Mouse (Mus musculus) erythroblast, embryonic 14.5 days (primary cell): ENCODE data around the gene Kcnh7. TPM values are rescaled to one million over a fixed set of nuclear protein-coding genes. Genes with fewer than 3 reads are reported as not detected.

Source experiments
- H3K27me3 ChIP-seq: 2 replicates; pipeline ENCODE4 v1.6.1; 2012; ENCODE audit warnings: inconsistent platforms; ENCODE audit not compliant: control insufficient read depth
- H3K36me3 ChIP-seq: 2 replicates; pipeline ENCODE4 v1.6.1; 2012; ENCODE audit warnings: mild to moderate bottlenecking, inconsistent platforms; ENCODE audit not compliant: control insufficient read depth
- H3K4me1 ChIP-seq: 2 replicates; pipeline ENCODE4 v1.6.1; 2012; ENCODE audit warnings: inconsistent platforms; ENCODE audit not compliant: control insufficient read depth
- H3K4me3 ChIP-seq: replicated peaks from 2 replicates; pipeline ENCODE3; 2012; ENCODE audit warnings: moderate library complexity, mild to moderate bottlenecking, inconsistent platforms
- H3K9me3 ChIP-seq: 2 replicates; pipeline ENCODE4 v1.6.1; 2012; ENCODE audit warnings: low read length, inconsistent platforms, mixed read lengths; ENCODE audit not compliant: control insufficient read depth
- GATA1 ChIP-seq: IDR thresholded peaks from 2 replicates; pipeline ENCODE4 v1.6.1; 2012; ENCODE audit warnings: low read length, inconsistent platforms, mixed read lengths
- TAL1 ChIP-seq: IDR thresholded peaks from 3 replicates; pipeline ENCODE4 v1.6.1; 2012; ENCODE audit warnings: low read length, inconsistent platforms, mixed read lengths
- polyA plus RNA-seq: library from polyadenylated mRNA; stranded (reverse); fragments of >175 nt; gene quantifications from 2 replicates; pipeline ENCODE4 v1.2.3, GENCODE M21; 2012

Kcnh7 gene
- polyA plus RNA-seq, 1 experiment, result not detected

DNA sequence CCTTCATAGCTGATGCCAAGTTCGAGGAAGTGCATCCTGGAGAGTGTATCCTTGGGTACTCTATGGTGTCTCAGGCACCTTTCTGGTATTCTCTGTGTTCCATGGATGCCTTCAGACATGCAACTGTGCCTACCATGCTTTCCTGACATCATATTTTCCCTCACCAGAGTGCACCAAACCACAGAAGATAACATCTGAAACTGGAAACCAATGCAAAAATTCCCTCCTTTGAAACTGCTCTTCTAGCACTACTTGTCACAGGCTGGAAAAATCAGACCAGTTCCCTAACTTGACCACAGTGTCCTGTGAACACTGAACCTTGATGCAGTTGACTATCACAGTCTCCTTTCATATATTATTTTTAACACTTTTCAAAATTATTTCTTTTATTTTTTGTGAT lies 474.5 kb downstream of the Kcnh7 start:
- TF ChIP-seq GATA1 (no peak), TAL1 (no peak)
- no peak overlapping the region for H3K4me3 ChIP-seq
- H3K9me3 ChIP-seq, result no peaks in the 10 kb centered on the region
- no peaks in the 10 kb centered on the region for H3K27me3 ChIP-seq
- H3K36me3 ChIP-seq, result no peaks in the 10 kb centered on the region
- no peaks in the 10 kb centered on the region for H3K4me1 ChIP-seq

GRCm38 (mm10) chr2:62706313-62706712 lies 477.8 kb downstream of the Kcnh7 start:
- H3K36me3 ChIP-seq, result no peaks in the 10 kb centered on the region
- H3K4me3 ChIP-seq, result no peak overlapping the region
- no peaks in the 10 kb centered on the region for H3K4me1 ChIP-seq
- TF ChIP-seq GATA1 (no peak), TAL1 (no peak)
- no peaks in the 10 kb centered on the region for H3K27me3 ChIP-seq
- H3K9me3 ChIP-seq, result no peaks in the 10 kb centered on the region

DNA sequence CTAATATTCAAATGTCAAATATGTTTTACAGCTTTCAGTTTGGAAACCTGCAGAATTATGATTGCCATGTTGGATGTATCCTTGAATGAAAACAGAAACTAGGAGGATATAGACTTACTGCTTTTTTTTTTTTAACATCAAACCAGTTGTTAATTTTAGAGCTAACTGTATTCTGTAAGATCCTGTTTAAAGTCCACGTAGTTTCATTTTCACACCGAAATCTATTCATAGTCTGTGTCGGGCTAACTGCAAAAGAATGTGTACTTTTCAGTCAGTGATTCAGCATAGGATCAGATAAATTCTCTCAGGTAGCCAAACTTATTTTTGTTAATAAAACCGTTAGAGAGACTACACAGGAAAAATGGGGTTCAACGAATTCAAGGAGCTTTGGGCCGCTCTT lies 498.2 kb downstream of the Kcnh7 start:
- TF ChIP-seq GATA1, result no peak
- TF ChIP-seq TAL1, result no peak
- Histone ChIP-seq H3K27me3 (no peaks in the 10 kb centered on the region), H3K4me3 (no peak overlapping the region), H3K36me3 (no peaks in the 10 kb centered on the region), H3K9me3 (no peaks in the 10 kb centered on the region), H3K4me1 (no peaks in the 10 kb centered on the region)

- no peaks in the 10 kb centered on the region for H3K9me3 ChIP-seq
- no peak overlapping the region for H3K4me3 ChIP-seq
- no peaks in the 10 kb centered on the region for H3K4me1 ChIP-seq
- H3K27me3 ChIP-seq, result no peaks in the 10 kb centered on the region
- TF ChIP-seq GATA1, result no peak
- no peak for TF ChIP-seq TAL1
- no peaks in the 10 kb centered on the region for H3K36me3 ChIP-seq
Measured at GRCm38 (mm10) chr2:62684989-62685595, 499.0 kb downstream of the Kcnh7 start.

DNA sequence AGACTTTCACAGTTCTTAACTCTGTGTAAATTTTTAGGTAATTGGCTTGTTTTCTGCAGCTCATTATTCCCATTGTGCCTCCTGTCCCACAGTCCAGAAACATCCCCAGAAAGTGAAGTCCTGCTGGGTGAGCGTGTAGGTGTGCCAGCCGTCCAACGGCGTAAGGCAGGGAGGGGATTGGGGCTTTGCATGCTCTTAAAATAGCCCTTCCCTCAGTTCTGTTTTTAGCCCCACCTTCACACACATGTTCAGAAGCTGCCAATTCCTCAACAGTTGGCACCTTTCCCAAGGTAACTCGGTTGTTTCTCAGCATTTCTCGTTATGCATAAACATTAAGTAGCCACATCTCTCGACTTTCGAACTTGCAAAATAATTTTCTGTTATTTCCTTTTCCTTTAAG lies 502.4 kb downstream of the Kcnh7 start:
- no peaks in the 10 kb centered on the region for H3K36me3 ChIP-seq
- no peaks in the 10 kb centered on the region for H3K4me1 ChIP-seq
- no peak for TF ChIP-seq GATA1
- H3K9me3 ChIP-seq, result no peaks in the 10 kb centered on the region
- H3K27me3 ChIP-seq, result no peaks in the 10 kb centered on the region
- H3K4me3 ChIP-seq, result no peak overlapping the region

- H3K27me3 ChIP-seq, result no peaks in the 10 kb centered on the region
- no peak for TF ChIP-seq TAL1
- no peak overlapping the region for H3K4me3 ChIP-seq
- H3K9me3 ChIP-seq, result no peaks in the 10 kb centered on the region
- peaks cover 2% of the 10 kb centered on the region for H3K4me1 ChIP-seq
- H3K36me3 ChIP-seq, result no peaks in the 10 kb centered on the region
Measured at GRCm38 (mm10) chr2:62672788-62673187, 511.3 kb downstream of the Kcnh7 start.

- Histone ChIP-seq H3K27me3 (no peaks in the 10 kb centered on the region), H3K9me3 (no peaks in the 10 kb centered on the region), H3K4me1 (peaks cover 2% of the 10 kb centered on the region), H3K4me3 (no peak overlapping the region), H3K36me3 (no peaks in the 10 kb centered on the region)
- TF ChIP-seq TAL1, result no peak
- no peak for TF ChIP-seq GATA1
Measured at GRCm38 (mm10) chr2:62670767-62671166, 513.3 kb downstream of the Kcnh7 start.

DNA sequence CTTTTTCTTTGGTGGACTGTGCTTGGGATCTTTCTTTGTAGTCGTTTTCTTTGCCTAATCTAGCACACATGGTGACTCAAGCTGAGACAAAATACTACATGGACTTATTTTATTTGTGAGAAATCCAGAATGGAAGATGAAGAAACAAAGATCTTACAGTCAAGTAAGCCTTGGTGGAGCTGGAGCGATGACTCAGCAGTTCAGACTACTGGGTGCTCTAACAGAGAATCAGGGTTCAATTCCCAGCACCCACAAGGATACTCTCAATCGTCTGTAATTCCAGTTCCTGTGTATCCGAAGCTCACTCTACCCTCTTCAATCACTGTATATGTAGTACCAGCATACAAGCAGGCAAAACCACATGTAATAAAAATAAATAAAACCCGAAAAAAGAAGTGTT lies 513.8 kb downstream of the Kcnh7 start:
- Histone ChIP-seq H3K27me3 (no peaks in the 10 kb centered on the region), H3K4me3 (no peak overlapping the region), H3K36me3 (no peaks in the 10 kb centered on the region), H3K4me1 (peaks cover 2% of the 10 kb centered on the region), H3K9me3 (no peaks in the 10 kb centered on the region)
- TF ChIP-seq TAL1 (no peak), GATA1 (no peak)

DNA sequence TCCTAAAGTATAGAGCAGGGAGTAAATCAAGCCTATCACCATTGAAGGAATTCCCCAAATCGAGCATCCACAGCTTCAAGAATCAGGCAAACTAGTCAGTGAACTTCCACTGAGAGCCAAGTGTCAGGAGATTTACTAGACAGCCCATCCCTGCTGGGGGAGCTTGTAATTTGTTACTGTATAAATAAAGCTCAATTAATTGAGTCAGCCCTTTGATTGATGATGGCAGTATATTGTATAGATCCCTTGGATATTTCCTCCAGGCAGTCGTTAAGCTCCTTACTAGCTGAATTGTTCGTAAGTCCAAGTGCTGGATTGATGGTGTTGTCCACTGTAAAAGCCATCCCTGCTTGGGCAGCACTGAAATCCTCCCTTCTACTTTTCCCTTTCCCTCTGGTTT lies 514.2 kb downstream of the Kcnh7 start:
- TF ChIP-seq TAL1 (no peak), GATA1 (no peak)
- Histone ChIP-seq H3K4me3 (no peak overlapping the region), H3K9me3 (no peaks in the 10 kb centered on the region), H3K27me3 (peaks cover 2% of the 10 kb centered on the region), H3K4me1 (peaks cover 2% of the 10 kb centered on the region), H3K36me3 (no peaks in the 10 kb centered on the region)

GRCm38 (mm10) chr2:62665536-62665935 lies 518.6 kb downstream of the Kcnh7 start:
- no peak overlapping the region for H3K4me3 ChIP-seq
- no peaks in the 10 kb centered on the region for H3K9me3 ChIP-seq

More at GRCm38 (mm10) chr2:62665536-62665935, 518.6 kb downstream of the Kcnh7 start:
- Histone ChIP-seq H3K36me3 (no peaks in the 10 kb centered on the region), H3K27me3 (peaks cover 9% of the 10 kb centered on the region), H3K4me1 (peaks cover 13% of the 10 kb centered on the region)
- TF ChIP-seq TAL1 (no peak), GATA1 (no peak)
